Mouse (Mus musculus) hindbrain, embryonic 16.5 days (tissue): Measurements from ENCODE around the gene Prr19. TPM values are rescaled to one million over a fixed set of nuclear protein-coding genes. Genes with fewer than 3 reads are reported as not detected.

Experiments
- polyA plus RNA-seq: library from polyadenylated mRNA; unstranded; fragments of >200 nt; fragmentation: Nextera tagmentation; extraction: Ambion mirVana; gene quantifications from 2 replicates; pipeline ENCODE4 v1.2.1, GENCODE M21; 2015

Prr19 gene
- polyA plus RNA-seq, 1 experiment from 2014 or later: 4.7 TPM

Other genes with a start within 250 kb of the Prr19 start
- gene Grik5, start 229.1 kb upstream of the Prr19 start, polyA plus RNA-seq: 12.5 and 15.8 TPM in 2 replicates
- 30.0 and 39.7 TPM in 2 replicates for gene Zfp574, start 228.8 kb upstream of the Prr19 start, polyA plus RNA-seq
- 19.8 and 28.7 TPM in 2 replicates for gene Pou2f2, start 121.7 kb upstream of the Prr19 start, polyA plus RNA-seq
- 14.2 and 14.8 TPM in 2 replicates for gene Dedd2, start 80.8 kb upstream of the Prr19 start, polyA plus RNA-seq
- 1.6 and 1.8 TPM in 2 replicates for gene Zfp526, start 80.0 kb upstream of the Prr19 start, polyA plus RNA-seq
- 13.0 and 16.4 TPM in 2 replicates for gene Gsk3a, start 63.6 kb upstream of the Prr19 start, polyA plus RNA-seq
- 3.7 and 4.3 TPM in 2 replicates for gene Erf, start 50.6 kb upstream of the Prr19 start, polyA plus RNA-seq
- gene Cic, start 33.7 kb upstream of the Prr19 start, polyA plus RNA-seq: 31.0 and 36.4 TPM in 2 replicates
- gene Pafah1b3, start 3.4 kb upstream of the Prr19 start, polyA plus RNA-seq: 566 and 571 TPM in 2 replicates
- 78.7 and 85.0 TPM in 2 replicates for gene Tmem145, start 4.7 kb downstream of the Prr19 start, polyA plus RNA-seq
- 23.6 and 23.7 TPM in 2 replicates for gene Megf8, start 15.8 kb downstream of the Prr19 start, polyA plus RNA-seq
- 0.54 and 0.90 TPM in 2 replicates for gene Cnfn, start 68.3 kb downstream of the Prr19 start, polyA plus RNA-seq
- 12.4 TPM in 2 replicates for gene Lipe, start 97.3 kb downstream of the Prr19 start, polyA plus RNA-seq
- gene Cxcl17, start 111.5 kb downstream of the Prr19 start, polyA plus RNA-seq: 0.65 and 1.1 TPM in 2 replicates
- 0.59 and 1.6 TPM in 2 replicates for gene Ceacam1, start 176.2 kb downstream of the Prr19 start, polyA plus RNA-seq
- 0.05 and 0.16 TPM in 2 replicates for gene Ceacam2, start 238.4 kb downstream of the Prr19 start, polyA plus RNA-seq